Mouse (Mus musculus): ENCODE data around the gene Slc44a3.

GRCm38 (mm10) chr3:121469185-121469975 lies 62.8 kb downstream of the Slc44a3 start:
- TF ChIP-seq POLR2A (IDR thresholded peaks at IDR 0.05; ENCODE audit: insufficient read length, low read depth) (peak; percentile 29), USF1 (IDR thresholded peaks at IDR 0.05; ENCODE audit: low read depth) (no peak), MAX (IDR thresholded peaks at IDR 0.05; ENCODE audit: low read depth) (no peak), POLR2AphosphoS2 (IDR thresholded peaks at IDR 0.05; ENCODE audit: insufficient read length, low read depth) (no peak), MYOG (IDR thresholded peaks at IDR 0.05; ENCODE audit: control insufficient read depth in 1 of 3, insufficient read depth in 1 of 3, insufficient read length in 2 of 3, low read depth in 2 of 3) (peak in 1 of 3 experiments; percentile 19), SRF (IDR thresholded peaks at IDR 0.05; ENCODE audit: control insufficient read depth, insufficient read length, low read depth) (no peak), TCF12 (IDR thresholded peaks at IDR 0.05; ENCODE audit: insufficient read depth, poor library complexity, severe bottlenecking) (no peak), CEBPB (IDR thresholded peaks at IDR 0.05; ENCODE audit: insufficient read depth, poor library complexity, severe bottlenecking) (no peak), E2F4 (IDR thresholded peaks at IDR 0.05; ENCODE audit: insufficient read depth) (no peak), MYOD1 (IDR thresholded peaks at IDR 0.05; ENCODE audit: control insufficient read depth in 1 of 3, insufficient read length in 2 of 3, low read depth in 2 of 3) (peak in 1 of 3 experiments; percentile 5), TCF3 (IDR thresholded peaks at IDR 0.05; ENCODE audit: insufficient read length, low read depth) (no peak)

Data from myocyte (in vitro differentiated cells).